Mouse (Mus musculus) limb, embryonic 13.5 days (tissue): Measurements from ENCODE around the gene Marveld1. TPM values are rescaled to one million over a fixed set of nuclear protein-coding genes. Genes with fewer than 3 reads are reported as not detected.

Source experiments
- ATAC-seq: fragments of 200-750 bp; cut with Nextera tagmentation; 2 replicates; pipeline ENCODE4 v1.8.0; 2017; ENCODE audit warnings: low read depth, moderate number of reproducible peaks, moderate TSS enrichment; ENCODE audit not compliant: low FRiP score
- H3K27ac ChIP-seq: fragments of 300-500 bp; sonication (generic); 2 replicates; pipeline ENCODE4 v1.5.1; 2015; ENCODE audit warnings: inconsistent platforms, mild to moderate bottlenecking, moderate library complexity
- H3K27me3 ChIP-seq: fragments of 300-500 bp; sonication (generic); 2 replicates; pipeline ENCODE4 v1.6.1; 2015; ENCODE audit warnings: mild to moderate bottlenecking, inconsistent platforms
- H3K36me3 ChIP-seq: fragments of 300-500 bp; sonication (generic); 2 replicates; pipeline ENCODE4 v1.6.1; 2015; ENCODE audit warnings: inconsistent platforms, mild to moderate bottlenecking, moderate library complexity
- H3K4me1 ChIP-seq: fragments of 300-500 bp; sonication (generic); 2 replicates; pipeline ENCODE4 v1.6.1; 2015; ENCODE audit warnings: inconsistent platforms
- H3K4me2 ChIP-seq: fragments of 300-500 bp; sonication (generic); replicated peaks from 2 replicates; pipeline ENCODE4 v1.6.1; 2015; ENCODE audit warnings: inconsistent platforms, mild to moderate bottlenecking, moderate library complexity
- H3K4me3 ChIP-seq: fragments of 300-500 bp; sonication (generic); 2 replicates; pipeline ENCODE4 v1.5.1; 2015; ENCODE audit warnings: moderate library complexity, mild to moderate bottlenecking, inconsistent platforms
- H3K9ac ChIP-seq: fragments of 300-500 bp; sonication (generic); 2 replicates; pipeline ENCODE4 v1.6.1; 2015; ENCODE audit warnings: mild to moderate bottlenecking, inconsistent platforms
- H3K9me3 ChIP-seq: fragments of 300-500 bp; sonication (generic); 2 replicates; pipeline ENCODE4 v1.6.1; 2016; ENCODE audit warnings: inconsistent platforms
- WGBS: fragments of 180-500 bp; shearing (Covaris S2); methylation state at CpG from one replicate; pipeline ENCODE4 v1.1.7; 2015; 5-methylcytosine and 5-hydroxymethylcytosine counted together
- polyA plus RNA-seq: library from polyadenylated mRNA; unstranded; fragments of >200 nt; fragmentation: Nextera tagmentation; extraction: Ambion mirVana; gene quantifications from 2 replicates; pipeline ENCODE4 v1.2.1, GENCODE M21; 2015

The Marveld1 gene
- polyA plus RNA-seq = 11.5 and 11.6 TPM in 2 replicates

- H3K4me3 ChIP-seq = peak within 1 kb of the TSS; percentile 81
- peaks cover 53% of the 10 kb centered on the region for H3K4me1 ChIP-seq
- peak within 1 kb of the TSS; percentile 95 for H3K27ac ChIP-seq
- no peaks in the 10 kb centered on the region for H3K9me3 ChIP-seq
- peak; percentile 82 for ATAC-seq
- WGBS = under 1% methylated on average over 33 of the region's 57 CpGs
- peaks cover 13% of the 10 kb centered on the region for H3K36me3 ChIP-seq
- peak within 1 kb of the TSS; percentile 86 for H3K4me2 ChIP-seq
- H3K27me3 ChIP-seq = no peaks in the 10 kb centered on the region
- H3K9ac ChIP-seq = peak within 1 kb of the TSS; percentile 94
These were observed at the start of gene Marveld1 for GRCm38 (mm10) chr19:42147170-42147768. Gene Marveld1, plus strand, starts transcription at chr19:42147400.

GRCm38 (mm10) chr19:42099406-42099805 lies 47.8 kb upstream of the Marveld1 start:
- ATAC-seq = no peak
- 0 out of 2 replicates have a peak, but pooled peaks cover 1% of the 10 kb centered on the region for H3K4me1 ChIP-seq
- WGBS = 79% methylated on average over 3 of the region's 3 CpGs
- H3K36me3 ChIP-seq = peaks cover 46% of the 10 kb centered on the region
- H3K27ac ChIP-seq = no peak overlapping the region
- no peak overlapping the region for H3K4me2 ChIP-seq
- H3K27me3 ChIP-seq = no peaks in the 10 kb centered on the region
- no peak overlapping the region for H3K9ac ChIP-seq
- no peak overlapping the region for H3K4me3 ChIP-seq
- H3K9me3 ChIP-seq = no peaks in the 10 kb centered on the region

GRCm38 (mm10) chr19:42104681-42105080 lies 42.5 kb upstream of the Marveld1 start:
- Histone ChIP-seq H3K4me1 (no peaks in the 10 kb centered on the region), H3K4me3 (no peak overlapping the region), H3K4me2 (no peak overlapping the region), H3K36me3 (peaks cover 61% of the 10 kb centered on the region), H3K9ac (no peak overlapping the region), H3K9me3 (no peaks in the 10 kb centered on the region), H3K27ac (no peak overlapping the region), H3K27me3 (no peaks in the 10 kb centered on the region)
- WGBS = 96% methylated on average over 9 of the region's 9 CpGs
- ATAC-seq = no peak

- ATAC-seq = no peak
- no peak overlapping the region for H3K4me3 ChIP-seq
- no peak overlapping the region for H3K27ac ChIP-seq
- no peaks in the 10 kb centered on the region for H3K27me3 ChIP-seq
- no peak overlapping the region for H3K4me2 ChIP-seq
- no peak overlapping the region for H3K9ac ChIP-seq
- WGBS = 86% methylated on average over 4 of the region's 4 CpGs
- no peaks in the 10 kb centered on the region for H3K9me3 ChIP-seq
- H3K36me3 ChIP-seq = peaks cover 75% of the 10 kb centered on the region
- H3K4me1 ChIP-seq = no peaks in the 10 kb centered on the region
These were observed 31.3 kb upstream of the Marveld1 start for GRCm38 (mm10) chr19:42115783-42116335.

- Histone ChIP-seq H3K27ac (no peak overlapping the region), H3K9me3 (no peaks in the 10 kb centered on the region), H3K27me3 (no peaks in the 10 kb centered on the region), H3K9ac (no peak overlapping the region), H3K36me3 (peaks cover 94% of the 10 kb centered on the region), H3K4me2 (no peak overlapping the region), H3K4me3 (no peak overlapping the region), H3K4me1 (no peaks in the 10 kb centered on the region)
- 94% methylated on average over 9 of the region's 9 CpGs for WGBS
- ATAC-seq = no peak
These were observed 29.1 kb upstream of the Marveld1 start for GRCm38 (mm10) chr19:42118142-42118541.

- WGBS = 88% methylated on average over 5 of the region's 5 CpGs
- ATAC-seq = no peak
- Histone ChIP-seq H3K9ac (no peak overlapping the region), H3K4me2 (no peak overlapping the region), H3K4me3 (no peak overlapping the region), H3K9me3 (no peaks in the 10 kb centered on the region), H3K27ac (no peak overlapping the region), H3K27me3 (no peaks in the 10 kb centered on the region), H3K4me1 (no peaks in the 10 kb centered on the region), H3K36me3 (peaks cover 94% of the 10 kb centered on the region)
These were observed 28.6 kb upstream of the Marveld1 start for GRCm38 (mm10) chr19:42118596-42118995.

GRCm38 (mm10) chr19:42120451-42120850 lies 26.7 kb upstream of the Marveld1 start:
- Histone ChIP-seq H3K27ac (no peak overlapping the region), H3K36me3 (peaks cover 93% of the 10 kb centered on the region), H3K27me3 (no peaks in the 10 kb centered on the region), H3K4me2 (no peak overlapping the region), H3K9me3 (no peaks in the 10 kb centered on the region), H3K4me1 (no peaks in the 10 kb centered on the region), H3K9ac (no peak overlapping the region), H3K4me3 (no peak overlapping the region)
- WGBS = 90% methylated on average over 8 of the region's 8 CpGs
- no peak for ATAC-seq

- 91% methylated on average over 13 of the region's 13 CpGs for WGBS
- peaks cover 55% of the 10 kb centered on the region for H3K36me3 ChIP-seq
- no peak for ATAC-seq
- no peak overlapping the region for H3K27ac ChIP-seq
- no peaks in the 10 kb centered on the region for H3K9me3 ChIP-seq
- H3K4me1 ChIP-seq = peaks cover 17% of the 10 kb centered on the region
- no peak overlapping the region for H3K9ac ChIP-seq
- H3K4me2 ChIP-seq = no peak overlapping the region
- no peaks in the 10 kb centered on the region for H3K27me3 ChIP-seq
- no peak overlapping the region for H3K4me3 ChIP-seq
These were observed 22.5 kb upstream of the Marveld1 start for GRCm38 (mm10) chr19:42124684-42125083.

GRCm38 (mm10) chr19:42125501-42126218 lies 21.5 kb upstream of the Marveld1 start:
- no peak for ATAC-seq
- Histone ChIP-seq H3K27ac (no peak overlapping the region), H3K4me2 (no peak overlapping the region), H3K4me3 (no peak overlapping the region), H3K36me3 (peaks cover 45% of the 10 kb centered on the region), H3K27me3 (no peaks in the 10 kb centered on the region), H3K9ac (no peak overlapping the region), H3K9me3 (no peaks in the 10 kb centered on the region), H3K4me1 (peaks cover 23% of the 10 kb centered on the region)
- 88% methylated on average over 11 of the region's 11 CpGs for WGBS

GRCm38 (mm10) chr19:42126219-42126605 lies 21.0 kb upstream of the Marveld1 start:
- Histone ChIP-seq H3K4me1 (peaks cover 23% of the 10 kb centered on the region), H3K4me3 (no peak overlapping the region), H3K27me3 (no peaks in the 10 kb centered on the region), H3K9me3 (no peaks in the 10 kb centered on the region), H3K36me3 (peaks cover 40% of the 10 kb centered on the region), H3K4me2 (no peak overlapping the region), H3K9ac (no peak overlapping the region), H3K27ac (no peak overlapping the region)
- 93% methylated on average over 6 of the region's 6 CpGs for WGBS
- no peak for ATAC-seq

- Histone ChIP-seq H3K36me3 (peaks cover 32% of the 10 kb centered on the region), H3K9me3 (no peaks in the 10 kb centered on the region), H3K4me3 (no peak overlapping the region), H3K4me1 (peaks cover 23% of the 10 kb centered on the region), H3K4me2 (peak overlapping the region; percentile 14; the same call in 1 of the 2 replicates), H3K27ac (no peak overlapping the region), H3K27me3 (no peaks in the 10 kb centered on the region), H3K9ac (no peak overlapping the region)
- 92% methylated on average over 5 of the region's 5 CpGs for WGBS
- no peak for ATAC-seq
These were observed 20.2 kb upstream of the Marveld1 start for GRCm38 (mm10) chr19:42127024-42127423.

- H3K27me3 ChIP-seq = no peaks in the 10 kb centered on the region
- H3K4me3 ChIP-seq = peak overlapping the region; percentile 71
- peaks cover 20% of the 10 kb centered on the region for H3K36me3 ChIP-seq
- no peaks in the 10 kb centered on the region for H3K9me3 ChIP-seq
- ATAC-seq = no peak
- H3K27ac ChIP-seq = peak overlapping the region; percentile 93
- H3K4me2 ChIP-seq = peak overlapping the region; percentile 96
- peak overlapping the region; percentile 84 for H3K9ac ChIP-seq
- peaks cover 23% of the 10 kb centered on the region for H3K4me1 ChIP-seq
- 4% methylated on average over 23 of the region's 23 CpGs for WGBS
These were observed 19.0 kb upstream of the Marveld1 start for GRCm38 (mm10) chr19:42128052-42128740.
